ENCODE assay signal across 12 mouse cellular contexts in the genomic region with DNA sequence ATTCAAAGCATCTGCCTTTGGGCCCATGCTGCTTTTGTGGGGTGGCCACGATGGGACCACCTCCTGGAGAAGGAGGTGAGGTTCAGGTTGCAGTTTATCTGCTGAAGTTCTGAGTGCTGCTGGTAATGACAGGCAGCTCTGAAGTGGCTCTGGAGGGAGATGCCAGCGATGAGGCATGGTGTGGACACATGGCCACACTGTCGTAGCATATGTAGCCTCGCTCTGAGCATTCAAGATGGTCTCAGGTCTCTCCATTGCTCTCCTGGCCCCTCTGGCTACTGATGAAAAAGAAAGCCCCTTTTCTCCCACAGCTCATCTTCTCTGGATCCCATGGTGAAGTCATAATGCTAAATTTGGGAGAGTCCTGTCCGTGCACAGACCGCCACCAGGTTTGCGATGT.
"Had no signal": no experiment of that assay in that cellular context is flagged by ENCODE, and none has a peak within 500 bp of the region (broad histone marks: within the 10 kb centered on the region; RNA-seq: fewer than 3 reads in every experiment).

No protein-coding gene starts in this region.

- DNase-seq: gastrocnemius, adult 2 months; gastrocnemius, postnatal 10 days; gastrocnemius, postnatal 25 days; heart, adult 2 months; heart, postnatal 14 days; heart, postnatal 4 days; kidney, adult 18-20 months; kidney, adult 8-10 months; kidney, postnatal 10 days; kidney, postnatal 4 days; liver; liver, embryonic 13.5 days had no signal
